Mouse (Mus musculus) cerebellum, adult 2 months (tissue): Measurements from ENCODE around the gene Igf2. TPM values are rescaled to one million over a fixed set of nuclear protein-coding genes. Genes with fewer than 3 reads are reported as not detected.

Experiments used
- DNase-seq, 2 experiments: peaks; one replicate each; pipeline ENCODE4 v3.0.0; 2021
- H3K27ac ChIP-seq: fragments of 200-500 bp; 2 replicates; pipeline ENCODE4 v1.5.1; 2012; ENCODE audit warnings: low read length, control low read depth, inconsistent platforms; ENCODE audit not compliant: insufficient read depth
- H3K27me3 ChIP-seq: fragments of 200-500 bp; 2 replicates; pipeline ENCODE4 v1.6.1; 2012; ENCODE audit warnings: inconsistent platforms, mild to moderate bottlenecking, low read length, moderate library complexity; ENCODE audit not compliant: control insufficient read depth, insufficient read depth
- H3K4me1 ChIP-seq: fragments of 200-500 bp; 2 replicates; pipeline ENCODE4 v1.6.1; 2011; ENCODE audit warnings: low read length; ENCODE audit not compliant: control insufficient read depth, insufficient read depth
- H3K4me3 ChIP-seq: fragments of 200-500 bp; replicated peaks from 2 replicates; pipeline ENCODE3; 2011; ENCODE audit warnings: mild to moderate bottlenecking, low read depth, low read length, control low read depth; ENCODE audit not compliant: insufficient read depth
- CTCF ChIP-seq: fragments of 200-500 bp; IDR thresholded peaks from 2 replicates; pipeline ENCODE4 v1.5.1; 2011; ENCODE audit warnings: low read depth, mild to moderate bottlenecking, control low read depth, low read length, moderate library complexity, borderline replicate concordance; ENCODE audit not compliant: insufficient read depth
- POLR2A ChIP-seq: fragments of 200-500 bp; IDR thresholded peaks from 2 replicates; pipeline ENCODE4 v1.6.1; 2011; ENCODE audit warnings: low read length, control low read depth, borderline replicate concordance; ENCODE audit not compliant: insufficient read depth
- WGBS: fragments of 180-500 bp; shearing (Covaris S2); methylation state at CpG from one replicate; pipeline ENCODE4 v1.1.7; 2018; 5-methylcytosine and 5-hydroxymethylcytosine counted together
- polyA plus RNA-seq: library from polyadenylated mRNA; depleted of rRNA; stranded (reverse); fragments of >200 nt; gene quantifications from 2 replicates; pipeline ENCODE4 v1.2.3, GENCODE M21; 2012

The Igf2 gene
- polyA plus RNA-seq, 1 experiment, result 67.2 TPM

- 2% methylated on average over 34 of the region's 34 CpGs for WGBS
- no peak for DNase-seq
- Histone ChIP-seq H3K27me3 (peaks cover 10% of the 10 kb centered on the region; the same call in 1 of the 2 replicates), H3K27ac (no peak overlapping the region), H3K4me3 (no peak overlapping the region), H3K4me1 (no peaks in the 10 kb centered on the region)
- no peak for TF ChIP-seq POLR2A
- TF ChIP-seq CTCF, result no peak
Measured at GRCm38 (mm10) chr7:142657821-142658614, 8.6 kb downstream of the Igf2 start.

- TF ChIP-seq CTCF (no peak), POLR2A (no peak)
- 15% methylated on average over 9 of the region's 9 CpGs for WGBS
- H3K27ac ChIP-seq, result no peak overlapping the region
- H3K27me3 ChIP-seq, result peaks cover 10% of the 10 kb centered on the region; the same call in 1 of the 2 replicates
- H3K4me3 ChIP-seq, result no peak overlapping the region
- DNase-seq, result no peak
- no peaks in the 10 kb centered on the region for H3K4me1 ChIP-seq
Measured at GRCm38 (mm10) chr7:142657341-142657791, 9.2 kb downstream of the Igf2 start.

- DNase-seq, result no peak
- H3K4me3 ChIP-seq, result no peak overlapping the region
- no peaks in the 10 kb centered on the region for H3K4me1 ChIP-seq
- WGBS, result 44% methylated on average over 4 of the region's 4 CpGs
- peaks cover 10% of the 10 kb centered on the region; the same call in 1 of the 2 replicates for H3K27me3 ChIP-seq
- H3K27ac ChIP-seq, result no peak overlapping the region
- no peak for TF ChIP-seq CTCF
- TF ChIP-seq POLR2A, result no peak
Measured at GRCm38 (mm10) chr7:142656055-142656454, 10.6 kb downstream of the Igf2 start.

GRCm38 (mm10) chr7:142655633-142656032 is 11.0 kb downstream of the Igf2 start:
- peaks cover 10% of the 10 kb centered on the region; the same call in 1 of the 2 replicates for H3K27me3 ChIP-seq
- H3K27ac ChIP-seq, result no peak overlapping the region
- no peak overlapping the region for H3K4me3 ChIP-seq
- no peak for DNase-seq
- TF ChIP-seq CTCF, result no peak
- no peak for TF ChIP-seq POLR2A
- H3K4me1 ChIP-seq, result no peaks in the 10 kb centered on the region
- 14% methylated on average over 11 of the region's 11 CpGs for WGBS

- Histone ChIP-seq H3K4me3 (no peak overlapping the region), H3K27me3 (peaks cover 6% of the 10 kb centered on the region; the same call in 1 of the 2 replicates), H3K4me1 (no peaks in the 10 kb centered on the region), H3K27ac (no peak overlapping the region)
- no peak for DNase-seq
- TF ChIP-seq POLR2A (no peak), CTCF (no peak)
- WGBS, result 9% methylated on average over 18 of the region's 18 CpGs
Measured at GRCm38 (mm10) chr7:142653726-142654125, 12.9 kb downstream of the Igf2 start.

GRCm38 (mm10) chr7:142646676-142647075 is 19.9 kb downstream of the Igf2 start:
- no peak for DNase-seq
- Histone ChIP-seq H3K27ac (no peak overlapping the region), H3K27me3 (no peaks in the 10 kb centered on the region), H3K4me1 (no peaks in the 10 kb centered on the region; the same call in 1 of the 2 replicates), H3K4me3 (no peak overlapping the region)
- WGBS, result 73% methylated on average over 6 of the region's 6 CpGs
- TF ChIP-seq POLR2A (no peak), CTCF (no peak)

GRCm38 (mm10) chr7:142645045-142645444 is 21.6 kb downstream of the Igf2 start:
- TF ChIP-seq POLR2A, result no peak
- no peak for TF ChIP-seq CTCF
- Histone ChIP-seq H3K27ac (no peak overlapping the region), H3K27me3 (no peaks in the 10 kb centered on the region), H3K4me3 (no peak overlapping the region), H3K4me1 (no peaks in the 10 kb centered on the region; the same call in 1 of the 2 replicates)
- DNase-seq, result no peak
- 47% methylated on average over 5 of the region's 5 CpGs for WGBS

- TF ChIP-seq CTCF (no peak), POLR2A (no peak)
- Histone ChIP-seq H3K4me1 (peaks cover 4% of the 10 kb centered on the region; the same call in 1 of the 2 replicates), H3K27ac (no peak overlapping the region), H3K4me3 (no peak overlapping the region), H3K27me3 (no peaks in the 10 kb centered on the region)
- peak in 1 of 2 experiments; percentile 61 for DNase-seq
Measured at GRCm38 (mm10) chr7:142636178-142636577, 30.4 kb downstream of the Igf2 start.
